Mouse (Mus musculus): Measurements from ENCODE around the gene Trub1. TPM values are rescaled to one million over a fixed set of nuclear protein-coding genes. Genes with fewer than 3 reads are reported as not detected.

Trub1 gene
- 10 to 100 TPM; 11.0 to 13.2 TPM for total RNA-seq (2023)

DNA sequence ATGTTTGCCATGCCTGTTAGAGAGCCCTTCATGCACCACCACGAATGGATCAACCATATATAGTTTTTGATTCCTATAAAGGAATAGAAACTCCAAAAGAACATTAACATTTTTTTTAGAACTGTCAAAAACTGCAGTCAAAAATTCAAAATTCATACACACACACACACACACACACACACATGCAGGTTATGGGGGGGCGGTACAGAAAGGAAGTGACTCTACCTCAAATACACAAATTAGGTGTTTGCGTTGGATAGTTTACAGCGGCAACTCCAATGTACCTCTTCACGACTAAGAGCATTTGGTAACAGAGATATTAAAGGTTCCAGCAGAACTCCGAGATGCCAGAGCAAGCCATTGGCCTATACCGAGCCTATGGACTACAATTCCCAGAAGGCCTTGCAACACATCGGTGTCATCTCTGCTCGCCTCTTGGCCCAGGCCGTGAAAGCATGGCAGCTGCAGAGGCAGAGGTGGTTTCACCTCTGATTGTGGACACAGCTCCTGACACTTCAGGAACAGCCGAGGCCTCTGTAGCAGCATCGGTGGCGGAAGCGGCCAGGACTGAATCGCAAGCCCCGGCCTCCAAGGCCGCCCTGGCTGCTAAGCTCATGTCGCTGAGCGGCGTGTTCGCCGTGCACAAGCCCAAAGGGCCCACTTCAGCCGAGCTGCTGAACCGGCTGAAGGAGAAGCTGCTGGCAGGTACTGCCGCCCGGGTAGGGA, at the start of gene Trub1:
Gene Trub1 (plus strand): TSS at position 421 of the 726 bp plus-strand sequence.

Other genes with a start within 250 kb of the Trub1 start
- 100 to 1,000 TPM; 659 to 691 TPM for gene Ablim1, start 138.0 kb upstream of the Trub1 start, total RNA-seq (2023)
- 10 to 100 TPM; 33.8 to 40.4 TPM for gene Fam160b1, start 92.2 kb upstream of the Trub1 start, total RNA-seq (2023)
- gene Atrnl1, start 158.1 kb downstream of the Trub1 start, total RNA-seq (2023) = 1 to 10 TPM; 6.9 to 7.3 TPM

Measured in T-cell, adult 66 days (primary cell).